Mouse (Mus musculus) right cerebral cortex, postnatal 4 days (tissue): ENCODE results near the gene Bcl7a.

ENCODE experiments used
- DNase-seq: peaks from one replicate; pipeline ENCODE4 v3.0.0-alpha.2; 2022

Gene Bcl7a

DNA sequence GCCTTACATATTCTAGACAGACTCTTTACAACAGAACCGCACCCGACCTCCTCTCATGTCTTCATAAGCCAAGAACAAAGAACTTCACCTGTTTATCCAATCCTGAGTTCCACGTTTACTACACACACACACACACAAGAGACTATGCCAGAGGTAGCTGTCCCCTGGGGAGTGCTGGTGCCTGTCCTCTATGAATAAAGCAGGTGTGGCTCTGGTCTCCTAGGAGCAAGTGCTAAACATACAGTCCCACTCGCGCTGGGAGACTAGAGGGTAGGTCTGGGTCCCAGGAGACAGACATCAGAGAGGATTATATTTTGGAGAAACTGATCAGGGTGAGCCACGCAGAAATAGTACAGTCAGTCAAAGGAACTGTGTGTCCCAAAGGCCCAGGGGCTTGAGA is 10.1 kb upstream of the Bcl7a start:
- DNase-seq = no peak

DNA sequence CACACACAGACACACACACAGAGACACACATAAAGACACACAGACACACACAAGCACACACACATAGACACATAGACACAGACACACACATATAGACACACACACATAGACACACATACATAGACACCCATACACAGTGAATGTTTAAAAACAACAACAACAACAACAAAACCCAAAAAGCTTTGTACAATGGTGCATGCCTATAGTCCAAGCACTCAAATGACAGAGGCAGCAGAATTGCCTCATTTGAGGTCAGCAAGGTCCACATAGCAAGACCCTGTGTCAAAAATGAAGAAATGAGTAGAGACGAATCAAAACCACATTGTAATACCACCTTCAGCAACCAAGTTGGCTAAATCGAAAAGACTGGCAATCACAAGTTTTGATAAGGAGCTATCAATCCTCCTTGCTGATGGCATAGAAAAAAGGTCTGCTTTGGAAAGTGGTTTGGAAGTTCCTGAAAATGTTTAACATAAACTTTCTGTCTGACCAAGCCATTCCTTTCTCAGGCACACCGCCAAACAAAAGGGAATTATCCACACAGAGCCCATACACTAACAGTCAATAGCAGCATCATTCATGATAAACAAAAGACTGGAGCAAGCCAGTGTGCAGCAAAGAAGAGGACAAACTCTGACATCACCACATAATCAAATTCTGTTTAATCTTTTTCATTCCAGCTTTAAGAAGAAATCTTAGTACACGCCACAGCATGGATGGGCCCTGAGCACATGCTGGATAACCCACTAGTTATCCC is 7.3 kb upstream of the Bcl7a start:
- DNase-seq = no peak

DNA sequence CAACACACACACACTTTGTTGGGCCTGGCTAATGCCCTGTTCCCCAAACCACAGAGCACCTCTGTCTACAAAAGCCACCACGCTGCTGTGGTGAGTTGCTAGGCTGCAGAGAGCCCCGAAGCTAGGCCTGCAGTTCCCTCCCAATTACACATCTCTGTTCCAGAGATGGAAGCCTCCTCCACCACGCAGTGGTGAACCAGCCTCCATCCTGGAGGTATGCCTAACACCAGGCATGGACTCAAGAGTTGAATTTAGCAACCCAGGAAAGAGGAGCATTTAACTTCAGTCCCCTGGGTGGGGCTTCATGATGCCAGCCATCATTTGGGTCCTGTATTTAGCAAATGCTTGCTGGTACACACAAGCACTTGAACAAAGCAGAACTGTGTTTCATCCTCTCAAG is 5.2 kb upstream of the Bcl7a start:
- no peak for DNase-seq

DNA sequence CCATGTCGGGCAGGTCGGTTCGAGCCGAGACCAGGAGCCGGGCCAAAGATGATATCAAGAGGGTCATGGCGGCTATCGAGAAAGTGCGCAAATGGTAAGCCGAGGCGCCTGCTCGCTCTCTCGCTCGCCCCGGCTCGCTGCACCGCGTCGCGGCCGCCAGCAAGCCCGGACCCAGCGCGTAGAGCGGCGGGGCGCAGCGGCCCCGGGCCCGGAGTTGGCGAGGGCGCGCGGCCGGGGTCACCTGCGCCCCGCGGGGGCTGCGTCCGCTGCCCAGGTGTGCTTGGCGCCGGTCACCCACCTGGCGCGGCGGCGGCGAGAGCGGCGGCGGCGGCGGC is 961 bp downstream of the Bcl7a start:
- no peak for DNase-seq

DNA sequence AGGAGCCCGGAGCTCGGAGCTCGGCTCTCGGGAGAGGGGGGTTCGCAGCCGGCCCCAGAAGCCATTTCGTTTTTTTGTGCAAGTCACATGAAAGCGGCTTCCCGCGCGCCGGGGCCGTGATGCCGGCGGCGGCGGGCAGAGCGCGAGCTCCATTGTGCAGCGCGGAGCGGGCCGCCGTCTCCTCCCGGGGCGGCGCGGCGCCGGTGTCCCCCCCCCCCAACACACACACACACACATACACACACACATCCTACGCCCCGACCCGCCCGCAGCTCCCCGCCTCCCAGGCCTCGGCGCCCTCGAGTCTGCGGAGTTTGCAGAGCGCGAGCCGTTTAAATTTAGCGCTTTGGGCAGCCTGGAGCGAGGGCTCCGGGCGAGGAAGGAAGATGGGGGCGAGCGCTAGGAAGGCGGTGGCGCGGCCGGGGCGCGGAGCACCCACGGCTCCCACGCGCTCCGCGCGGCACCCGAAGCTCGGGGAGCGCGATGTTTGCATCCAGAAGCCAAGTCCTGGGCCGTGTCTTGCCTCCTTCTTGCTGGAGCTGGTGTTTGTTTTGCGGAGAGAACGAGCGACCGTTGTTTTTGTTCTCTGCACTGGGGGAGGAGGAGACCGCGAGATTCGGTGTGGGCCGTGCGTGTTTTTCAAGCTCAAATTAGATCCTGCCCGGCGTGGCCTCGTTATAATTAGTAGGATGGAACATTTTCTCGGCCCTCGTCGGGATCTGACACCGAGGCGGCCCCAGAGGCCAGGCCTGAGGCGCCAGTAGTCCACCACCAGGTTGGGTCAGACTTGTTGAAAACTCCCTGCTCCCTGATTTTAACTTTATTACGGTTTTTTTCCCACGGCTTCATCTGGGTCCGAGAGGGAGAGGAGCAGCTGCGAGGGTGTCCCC is 1.6 kb downstream of the Bcl7a start:
- DNase-seq = peak; percentile 64

DNA sequence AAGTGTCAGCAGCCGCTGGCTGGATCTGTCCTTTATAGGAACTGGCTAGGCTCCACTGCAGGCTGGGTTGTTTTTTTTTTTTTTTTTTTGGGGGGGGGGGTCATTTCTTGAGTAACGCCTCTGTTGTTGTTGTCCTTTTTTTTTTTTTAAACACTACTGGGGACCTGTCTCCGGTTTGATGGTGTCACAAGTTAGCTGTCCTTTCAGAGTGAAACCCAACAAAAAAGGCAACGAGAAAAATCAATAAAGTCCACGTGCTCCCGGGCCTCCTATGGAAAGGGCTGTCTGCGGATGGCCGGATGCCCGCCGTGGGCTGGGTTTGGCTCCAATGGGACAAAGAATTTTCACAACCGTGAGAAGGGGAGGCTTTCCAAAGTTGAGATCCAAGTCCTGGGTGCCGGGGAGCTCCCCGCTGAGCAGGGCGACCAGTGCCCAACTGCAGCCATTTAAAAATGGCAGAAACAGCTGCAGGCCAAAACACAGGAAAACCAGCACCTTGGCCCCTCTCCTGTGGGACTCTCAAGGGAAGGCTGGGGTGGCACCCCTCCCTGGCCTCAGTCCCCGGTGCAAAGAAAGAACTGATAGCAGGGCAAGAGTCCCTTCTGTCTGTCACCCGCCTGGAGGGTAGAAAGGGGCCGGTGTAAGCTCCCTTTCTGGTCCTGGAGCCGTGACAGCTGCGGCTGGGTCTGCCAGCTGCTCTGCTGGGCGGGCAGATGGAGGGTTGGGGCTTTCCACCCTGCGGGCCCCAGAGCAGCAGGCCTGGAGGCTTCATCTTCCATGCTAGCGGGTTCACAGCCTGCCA is 2.4 kb downstream of the Bcl7a start:
- DNase-seq = peak; percentile 74

DNA sequence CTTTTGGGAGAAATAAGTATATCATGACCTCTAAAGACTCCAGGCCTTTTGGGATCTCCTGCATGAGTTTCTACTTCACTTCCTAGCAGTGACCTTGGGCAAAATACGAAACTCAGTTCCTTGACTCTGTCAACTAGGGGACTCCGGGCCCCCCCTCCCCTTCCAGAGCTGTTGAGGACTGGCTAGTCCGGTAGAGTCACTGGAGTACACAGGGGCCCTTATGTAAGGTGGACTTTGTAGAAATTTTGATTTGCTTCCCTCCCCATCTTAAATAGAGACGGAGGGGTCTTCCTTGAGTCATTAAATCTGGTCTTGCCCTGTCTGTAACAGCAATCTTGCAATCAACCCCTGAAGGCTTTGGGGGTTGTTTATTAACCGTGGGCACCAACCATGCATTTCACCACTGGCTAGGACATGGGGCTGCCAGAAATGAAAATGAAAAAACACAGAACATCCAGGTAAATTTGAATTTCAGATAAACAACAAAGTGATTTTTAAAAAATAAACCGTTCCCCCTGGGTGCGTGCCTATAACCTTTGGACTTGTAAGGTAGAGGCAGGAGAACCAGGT is 3.2 kb downstream of the Bcl7a start:
- no peak for DNase-seq

DNA sequence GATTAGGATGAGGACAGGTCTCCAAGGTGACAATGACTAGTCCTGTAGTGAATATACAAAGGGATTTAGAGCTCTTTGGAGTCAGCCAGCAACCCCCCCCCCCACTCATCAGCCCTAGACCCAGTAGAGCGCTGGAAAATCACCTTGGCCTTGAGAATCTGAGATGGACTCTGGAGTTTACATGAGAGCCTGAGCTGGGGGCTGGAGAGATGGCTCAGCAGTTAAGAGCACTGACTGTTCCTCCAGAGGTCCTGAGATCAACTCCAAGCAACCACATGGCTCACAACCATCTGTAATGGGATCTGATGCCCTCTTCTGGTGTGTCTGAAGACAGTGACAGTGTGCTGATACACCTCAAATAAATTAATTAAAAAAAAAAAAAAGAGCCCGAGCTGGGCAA is 4.4 kb downstream of the Bcl7a start:
- DNase-seq = no peak

DNA sequence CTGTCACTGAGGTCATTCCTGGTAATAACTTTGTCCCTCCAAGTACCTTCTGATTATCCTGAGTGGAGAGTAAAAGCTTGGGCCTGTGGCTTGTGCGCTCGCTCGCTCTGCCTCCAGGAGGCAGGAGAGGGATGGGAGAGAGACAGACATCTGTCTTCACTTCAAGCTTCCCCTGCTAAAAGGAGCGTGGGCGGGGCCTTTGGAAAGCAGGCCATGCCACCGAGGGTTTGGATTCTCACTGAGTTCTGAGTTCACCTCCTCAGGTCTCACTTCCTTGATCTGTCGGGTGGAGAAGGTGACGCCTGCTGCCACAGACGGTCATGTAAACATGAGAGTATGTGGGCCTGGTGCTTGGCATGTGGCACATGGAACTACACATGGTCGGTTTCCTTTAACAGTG is 6.8 kb downstream of the Bcl7a start:
- DNase-seq = no peak

DNA sequence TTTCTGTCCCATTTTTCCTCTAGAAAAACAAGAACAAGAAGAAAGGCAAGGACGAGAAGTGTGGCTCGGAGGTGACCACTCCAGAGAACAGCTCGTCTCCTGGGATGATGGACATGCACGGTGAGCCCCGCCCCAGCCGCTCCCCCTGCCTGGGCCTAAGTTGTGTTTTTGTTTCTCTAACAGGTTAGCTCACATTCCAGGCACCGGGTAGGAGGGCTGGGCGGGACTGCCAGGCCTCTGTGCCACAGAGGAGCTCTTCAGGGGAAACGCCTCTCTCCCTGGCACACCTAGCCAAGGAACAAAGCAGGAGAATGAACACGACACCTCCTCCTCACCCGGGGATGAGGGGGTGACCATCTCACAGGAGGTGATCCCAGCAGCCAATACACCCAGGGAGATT is 12.3 kb downstream of the Bcl7a start:
- DNase-seq = no peak

DNA sequence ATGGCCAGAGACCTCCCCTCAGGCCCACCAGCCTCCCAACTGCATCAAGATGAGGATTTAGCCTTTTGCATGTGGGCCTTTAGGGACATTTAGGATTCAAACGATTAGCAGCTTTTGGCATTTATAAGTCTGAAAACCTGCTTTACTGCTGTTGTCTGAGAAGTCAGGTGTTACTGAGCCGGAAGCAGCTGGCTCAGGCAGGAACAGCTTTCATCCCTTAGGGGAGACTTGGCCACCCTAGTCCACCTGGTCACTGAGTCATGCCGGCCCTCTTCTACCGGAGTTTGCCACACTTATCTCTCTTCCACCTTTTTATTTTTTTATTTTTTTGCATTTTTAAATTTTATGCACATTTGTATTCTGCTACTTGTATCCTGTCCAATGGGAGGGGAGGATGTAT is 13.6 kb downstream of the Bcl7a start:
- no peak for DNase-seq

DNA sequence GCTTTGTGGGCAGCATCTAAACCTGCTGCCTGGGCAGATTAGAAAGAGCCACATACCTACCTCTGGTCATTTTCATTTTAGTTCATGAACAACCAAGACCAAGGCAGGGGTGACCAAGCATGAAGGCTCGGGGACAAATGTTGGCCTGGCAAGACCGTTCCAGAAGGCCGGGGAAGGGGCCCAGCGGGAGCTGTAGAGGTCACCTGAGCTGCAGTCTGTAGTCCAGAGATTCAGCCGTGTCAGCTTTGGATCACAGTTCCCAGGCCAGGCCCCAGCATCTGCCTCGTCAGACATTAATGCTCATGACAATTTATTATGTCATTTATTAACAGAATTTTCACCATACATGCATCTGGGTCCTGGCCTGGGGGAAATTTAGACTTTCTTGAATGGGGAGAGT is 15.8 kb downstream of the Bcl7a start:
- no peak for DNase-seq

DNA sequence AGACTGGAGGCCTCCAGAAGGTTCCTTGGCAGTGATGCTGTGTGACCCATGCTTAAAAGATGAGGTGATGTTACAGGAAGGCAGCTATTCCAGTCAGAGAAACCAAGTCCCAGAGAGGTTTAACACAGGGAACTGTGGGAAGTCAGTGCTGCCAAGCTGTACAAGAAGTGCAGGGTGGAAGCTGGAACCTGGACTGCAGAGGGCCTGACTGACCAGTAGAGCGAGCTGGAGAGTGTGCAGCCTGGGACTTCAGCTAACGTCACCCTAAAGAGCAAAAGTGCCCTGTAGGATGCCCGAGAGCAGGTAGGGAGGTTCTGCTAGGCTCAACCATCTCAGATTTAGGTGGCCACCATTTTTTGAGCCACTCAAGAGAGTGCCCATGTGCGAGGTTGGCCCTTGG is 19.3 kb downstream of the Bcl7a start:
- DNase-seq = no peak

DNA sequence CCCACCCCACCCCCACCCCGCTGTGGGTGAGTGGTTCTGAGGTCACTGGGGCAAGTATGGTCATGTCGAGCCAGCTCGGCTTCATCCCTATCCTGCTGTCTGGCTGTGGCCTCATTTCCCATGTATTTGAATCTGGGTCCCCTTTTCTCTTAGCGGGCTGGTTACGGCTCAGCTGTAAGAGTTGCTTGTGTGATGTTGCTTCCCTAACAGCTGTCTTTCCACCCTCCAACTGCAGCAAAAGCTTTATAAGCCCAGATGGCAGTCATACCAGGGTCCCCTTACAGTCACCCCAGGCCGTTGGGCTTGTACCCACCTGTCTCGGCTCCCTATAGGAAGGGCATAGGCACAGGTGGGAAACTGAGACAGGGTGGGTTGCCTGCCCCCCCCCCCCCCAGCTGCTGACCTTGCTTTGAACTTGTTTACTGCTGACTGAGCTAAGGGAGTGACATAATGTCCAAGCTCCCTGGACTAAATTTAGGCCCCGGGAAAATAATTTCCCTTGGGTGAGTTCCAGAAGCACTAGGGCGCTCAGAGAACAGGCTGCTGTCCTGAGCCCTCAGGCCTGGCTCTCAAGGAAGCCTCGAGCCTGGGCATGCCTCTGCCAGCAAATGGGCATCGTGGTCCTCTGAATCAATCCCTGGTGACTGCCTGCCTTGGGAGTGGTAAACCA is 20.8 kb downstream of the Bcl7a start:
- DNase-seq = no peak

DNA sequence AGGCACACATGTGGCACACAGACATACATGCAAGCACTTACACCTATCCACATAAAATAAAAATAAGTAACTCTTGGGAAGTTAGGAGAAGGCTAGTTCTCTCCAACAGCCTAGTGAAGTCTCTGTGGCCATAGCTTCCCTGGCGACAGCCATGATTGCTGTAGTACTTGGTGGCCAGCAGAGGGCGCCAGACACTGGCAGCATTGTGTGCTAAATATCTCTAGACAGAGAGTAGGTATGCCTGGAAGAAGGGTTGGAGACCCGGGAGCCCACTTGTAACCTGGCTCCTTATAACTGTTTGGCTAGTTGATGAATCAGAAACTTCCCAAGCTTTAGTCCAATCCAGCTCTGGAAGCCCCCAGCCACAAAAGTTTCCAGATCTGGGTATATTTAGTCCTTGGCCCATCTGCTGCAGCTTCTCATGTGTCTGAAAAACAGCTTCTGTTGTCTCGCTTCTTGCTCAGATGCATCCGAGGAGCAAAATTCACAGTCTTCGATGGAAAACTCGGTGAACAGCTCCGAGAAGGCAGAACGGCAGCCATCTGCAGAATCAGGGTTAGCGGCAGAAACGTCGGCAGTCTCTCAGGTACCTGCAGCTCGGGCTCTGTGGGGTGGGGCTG is 25.3 kb downstream of the Bcl7a start:
- DNase-seq = peak; percentile 57

DNA sequence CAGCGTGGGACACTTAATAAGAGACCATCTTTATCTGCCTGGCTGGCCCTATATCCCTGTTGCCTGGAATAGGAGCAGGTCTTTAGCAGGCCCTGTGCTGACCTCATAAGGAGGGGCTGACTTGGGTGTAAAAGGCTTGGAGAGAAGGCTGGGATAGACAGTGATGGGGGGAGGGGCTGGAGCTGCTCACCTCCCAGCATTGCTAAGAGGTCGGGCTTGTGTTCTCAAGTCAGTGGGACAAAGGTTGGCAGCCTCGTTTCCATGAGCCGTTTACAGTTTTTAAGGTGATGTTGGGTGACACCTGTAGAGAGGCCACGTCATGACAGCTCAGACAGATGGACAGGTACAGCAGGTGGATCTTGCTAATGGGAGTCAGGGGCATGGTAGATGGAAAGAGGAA is 26.4 kb downstream of the Bcl7a start:
- no peak for DNase-seq

DNA sequence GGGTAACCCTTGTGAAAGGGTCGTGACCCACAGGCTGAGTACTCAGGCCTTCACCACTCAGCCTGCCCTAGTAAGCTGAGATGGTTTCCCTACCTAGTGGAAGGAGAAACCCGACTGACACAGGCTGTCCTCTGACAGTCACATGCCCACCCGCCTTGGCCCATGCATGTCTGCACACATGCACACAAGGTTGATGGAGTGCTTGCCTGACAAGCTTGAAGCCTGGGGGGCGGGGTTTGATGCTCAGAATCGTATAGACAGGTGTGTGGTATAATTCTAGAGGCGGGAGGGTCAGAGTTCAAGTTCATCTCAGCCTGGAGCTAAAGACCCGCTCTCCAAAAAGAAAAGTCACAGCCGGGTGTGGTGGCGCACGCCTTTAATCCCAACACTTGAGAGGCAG is 31.6 kb downstream of the Bcl7a start:
- DNase-seq = no peak

DNA sequence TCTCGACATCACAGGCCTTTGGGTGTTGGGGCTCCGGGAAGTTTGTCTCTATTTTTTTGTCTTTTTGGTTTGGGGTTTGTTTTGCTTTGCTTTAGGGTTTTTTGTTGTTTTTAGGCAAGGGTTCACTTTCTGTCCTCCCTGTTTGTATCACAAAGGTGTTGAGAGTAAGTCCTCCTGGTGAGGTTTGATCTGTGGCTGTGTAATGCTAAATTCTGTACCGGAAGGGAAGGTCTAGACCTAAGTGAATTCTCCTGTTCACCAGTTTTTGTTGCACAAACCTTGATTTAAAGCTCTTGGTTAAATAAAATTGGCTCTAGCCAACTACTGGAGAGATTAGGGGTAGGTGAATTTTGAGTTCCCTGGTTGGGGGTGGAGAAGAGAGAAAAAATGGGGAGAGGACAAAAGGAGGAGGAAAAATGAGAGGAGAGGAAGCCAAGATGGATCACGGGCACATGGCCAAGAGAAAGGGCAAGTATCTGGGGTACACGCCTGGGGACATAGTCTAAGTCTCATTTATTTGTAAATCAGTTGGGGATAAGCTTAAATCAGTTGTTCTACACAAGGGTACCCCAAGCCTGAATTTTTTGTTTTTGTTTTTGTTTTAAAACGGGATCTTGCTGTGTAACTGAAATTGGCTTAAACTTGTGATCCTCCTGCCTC is 32.3 kb downstream of the Bcl7a start:
- no peak for DNase-seq

DNA sequence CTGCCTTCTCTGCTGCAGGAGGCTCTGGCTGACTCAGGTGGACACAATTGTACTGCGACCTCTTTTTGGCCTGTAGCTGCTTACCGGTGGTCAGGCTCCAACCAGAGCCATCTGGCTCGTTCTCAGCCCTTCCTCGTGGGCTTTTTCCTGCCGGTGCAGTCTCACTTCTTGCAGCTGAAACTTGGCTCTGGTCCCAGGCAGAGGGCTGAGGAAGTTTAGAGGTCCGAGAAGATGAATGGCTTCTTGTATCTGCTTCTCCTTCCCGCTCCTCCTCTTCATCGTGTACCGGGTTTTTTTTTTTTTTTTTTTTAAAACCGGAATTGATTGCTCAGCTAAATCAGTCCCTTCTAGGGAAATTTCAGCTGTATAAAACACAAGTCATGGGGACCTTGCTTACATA is 32.9 kb downstream of the Bcl7a start:
- peak; percentile 70 for DNase-seq

DNA sequence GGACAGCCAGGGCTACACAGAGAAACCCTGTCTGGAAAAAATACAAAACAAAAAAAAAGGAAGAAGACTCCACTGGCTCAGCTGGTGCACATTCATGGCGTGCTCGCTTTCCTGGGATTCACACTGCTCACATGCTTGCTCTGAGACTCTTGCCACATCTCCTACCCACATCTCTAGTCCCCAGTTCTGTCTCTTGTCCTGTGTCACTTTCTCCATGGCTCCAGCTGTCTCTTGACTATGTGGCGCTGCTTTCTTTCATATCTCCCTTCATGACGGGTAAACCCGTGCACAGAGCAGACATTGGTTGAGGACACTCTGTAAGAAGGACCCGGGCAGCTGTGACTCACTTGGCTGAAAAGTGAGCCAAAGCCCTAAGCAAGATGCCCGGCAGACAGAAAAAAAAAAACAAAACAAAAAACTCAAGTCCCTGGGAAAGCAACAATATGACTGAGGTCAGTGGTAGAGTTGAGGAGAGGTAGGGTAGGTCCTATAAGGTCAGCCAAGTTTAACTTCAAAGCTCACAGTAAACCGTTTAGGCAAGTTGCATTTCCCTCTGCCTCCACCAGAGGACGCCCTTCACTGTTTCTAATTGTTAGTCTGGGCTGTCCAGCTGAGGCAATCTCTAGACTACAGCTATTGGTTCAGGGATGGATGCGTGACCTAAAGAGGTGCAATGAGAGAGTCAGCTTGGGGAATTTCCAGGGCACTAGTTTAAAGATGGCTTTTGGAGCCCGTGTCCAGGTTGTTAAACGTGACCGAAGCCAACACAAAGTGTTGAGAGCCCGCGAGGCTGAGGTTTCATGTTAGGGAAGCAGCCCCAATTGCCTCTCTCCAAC is 33.7 kb downstream of the Bcl7a start:
- peak; percentile 76 for DNase-seq

DNA sequence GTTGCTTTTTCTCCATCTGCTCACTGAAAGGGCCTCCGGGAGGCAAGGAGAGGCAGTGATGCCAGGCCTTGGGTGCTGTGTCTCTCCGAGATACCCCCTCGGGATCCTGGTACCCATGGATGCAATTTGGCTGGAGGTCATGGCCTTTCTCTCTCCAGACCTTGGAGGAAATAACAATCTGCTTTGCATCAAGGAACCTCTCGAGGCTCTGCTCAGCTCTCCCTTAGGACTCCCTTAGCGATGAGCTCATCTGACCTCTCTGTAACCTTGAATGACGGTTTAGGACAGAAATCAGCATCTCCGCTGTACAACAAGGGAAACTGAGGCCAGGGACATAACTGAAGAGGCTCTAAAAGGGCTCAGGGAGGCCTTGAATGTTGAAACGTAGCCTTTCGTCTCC is 35.1 kb downstream of the Bcl7a start:
- DNase-seq = no peak
